Mouse (Mus musculus) embryo, embryonic 11 days (tissue): ENCODE results near the gene Slc2a12.

Source experiments
- DNase-seq: peaks from one replicate; pipeline ENCODE4 v3.0.0-alpha.2; 2015

Gene Slc2a12

GRCm38 (mm10) chr10:22730992-22731271, 86.1 kb downstream of the Slc2a12 start:
- no peak for DNase-seq

GRCm38 (mm10) chr10:22731272-22732093, 86.7 kb downstream of the Slc2a12 start, which contains the start of gene Tbpl1:
Gene Tbpl1 (minus strand): TSS chr10:22731938.
- DNase-seq, result peak; percentile 97

- DNase-seq, result no peak
Measured at GRCm38 (mm10) chr10:22732181-22732580, 87.4 kb downstream of the Slc2a12 start.

- DNase-seq, result no peak
Measured at GRCm38 (mm10) chr10:22745922-22746321, 101.1 kb downstream of the Slc2a12 start.

GRCm38 (mm10) chr10:22746334-22747322, 101.8 kb downstream of the Slc2a12 start:
- no peak for DNase-seq

GRCm38 (mm10) chr10:22751175-22751682, 106.4 kb downstream of the Slc2a12 start:
- DNase-seq, result no peak
